Mouse (Mus musculus): Measurements from ENCODE around the gene Ap1m1.

- TF ChIP-seq GATA1 (IDR thresholded peaks at IDR 0.05; ENCODE audit: borderline replicate concordance, low read length) (no peak), FLI1 (IDR thresholded peaks at IDR 0.05; ENCODE audit: low read length) (no peak)
Measured at GRCm38 (mm10) chr8:72306913-72307312, 67.1 kb downstream of the Ap1m1 start.
